8 mouse cellular contexts compared by ENCODE assay signal in genomic region chr11:61644576-61645326, GRCm38 (mm10). TPM values are rescaled to one million over a fixed set of nuclear protein-coding genes. Genes with fewer than 3 reads are reported as not detected.
DNase-seq lines count a peak whose midpoint lies in the region; ATAC-seq and TF ChIP-seq lines count a peak whose summit lies in the region.

No protein-coding gene starts in this region.

- no peak overlapping the region for H3K4me3 ChIP-seq in heart, embryonic 13.5 days
- H3K4me3 ChIP-seq in heart, embryonic 11.5 days (ENCODE audit: low read depth, low read length), result no peak overlapping the region
- peak overlapping the region; percentile 11 to 34 (median 24) for H3K4me3 ChIP-seq in CH12.LX (replicated peaks in 1 of 3; ENCODE audit: low read depth in 2 of 3, low read length in 2 of 3, poor library complexity in 1 of 3)
- H3K4me3 ChIP-seq in lung, postnatal 0 days (ENCODE audit: low read depth, low read length), result no peak overlapping the region

- in situ Hi-C loops in CH12.LX (cut with MboI; ENCODE audit: low pct_ligation_motif_present, low pct_unique_long_range_greater_than_20kb, low sequenced_read_pairs), result loop anchor here (5.0 kb wide), 1 partner anchor 532 kb away; no protein-coding TSS in a partner anchor

- dilution Hi-C loops in CH12.LX (cut with MboI; ENCODE audit: extremely low pct_ligation_motif_present, extremely low pct_unique_long_range_greater_than_20kb, low sequenced_read_pairs), result no loop called here

- peak; percentile 100 for TF ChIP-seq EP300 in CH12.LX (IDR thresholded peaks at IDR 0.05; ENCODE audit: low read length)
- TF ChIP-seq EP300 in lung, postnatal 0 days (IDR thresholded peaks at IDR 0.05), result no peak

- H3K9me3 ChIP-seq in heart, embryonic 13.5 days, result no peaks in the 10 kb centered on the region
- no peaks in the 10 kb centered on the region for H3K9me3 ChIP-seq in heart, embryonic 11.5 days (replicated peaks; ENCODE audit: control insufficient read depth, low read length)
- H3K9me3 ChIP-seq in CH12.LX (replicated peaks; ENCODE audit: low read length), result no peaks in the 10 kb centered on the region
- no peaks in the 10 kb centered on the region for H3K9me3 ChIP-seq in lung, postnatal 0 days (ENCODE audit: low read length)

- no peak overlapping the region for H3K9ac ChIP-seq in heart, embryonic 13.5 days
- no peak overlapping the region for H3K9ac ChIP-seq in heart, embryonic 11.5 days (ENCODE audit: low read depth, low read length)
- H3K9ac ChIP-seq in CH12.LX (ENCODE audit: insufficient read depth, low read depth), result peak overlapping the region; percentile 78
- no peak overlapping the region for H3K9ac ChIP-seq in lung, postnatal 0 days (replicated peaks; ENCODE audit: low read depth)

- peak; percentile 77 for TF ChIP-seq POLR2A in CH12.LX (IDR thresholded peaks at IDR 0.05; ENCODE audit: low read depth, low read length)

- H3K4me2 ChIP-seq in heart, embryonic 13.5 days, result no peak overlapping the region
- no peak overlapping the region for H3K4me2 ChIP-seq in heart, embryonic 11.5 days
- peak overlapping the region; percentile 70 for H3K4me2 ChIP-seq in CH12.LX (ENCODE audit: insufficient read depth, low read depth, poor library complexity, severe bottlenecking)
- H3K4me2 ChIP-seq in lung, postnatal 0 days (replicated peaks; ENCODE audit: low read depth, low read length), result no peak overlapping the region

- WGBS in heart, embryonic 13.5 days, result 63% methylated on average over 11 of the region's 11 CpGs
- 65% methylated on average over 11 of the region's 11 CpGs for WGBS in heart, embryonic 11.5 days (ENCODE audit: insufficient replicate concordance)
- 39% methylated on average over 11 of the region's 11 CpGs for WGBS in lung, postnatal 0 days

- H3K27ac ChIP-seq in heart, embryonic 13.5 days (replicated peaks), result peak overlapping the region; percentile 70
- H3K27ac ChIP-seq in heart, embryonic 11.5 days (ENCODE audit: low read depth, low read length), result no peak overlapping the region
- H3K27ac ChIP-seq in CH12.LX (ENCODE audit: insufficient read depth, low read depth), result peak overlapping the region; percentile 99
- H3K27ac ChIP-seq in lung, postnatal 0 days (ENCODE audit: low read length), result peak overlapping the region; percentile 22

- peak; percentile 98 for DNase-seq in CH12.LX (ENCODE audit: extremely low read depth)
- DNase-seq in heart, postnatal 10 days, result peak; percentile 33 to 59
- peak; percentile 69 for DNase-seq in lung, postnatal 0 days (ENCODE audit: low spot score)
- no peak for DNase-seq in embryo, embryonic 10 days (ENCODE audit: low spot score)
- no peak for DNase-seq in urinary bladder, postnatal 10 days (ENCODE audit: low spot score)
- no peak for DNase-seq in adrenal gland, postnatal 10 days

- peaks cover 9% of the 10 kb centered on the region for H3K4me1 ChIP-seq in heart, embryonic 13.5 days
- H3K4me1 ChIP-seq in heart, embryonic 11.5 days (ENCODE audit: control insufficient read depth, insufficient read depth, low read length), result no peaks in the 10 kb centered on the region; the same call in 1 of the 2 replicates
- peaks cover 51 to 91% of the 10 kb centered on the region in 2 experiments for H3K4me1 ChIP-seq in CH12.LX (ENCODE audit: control insufficient read depth in 1 of 2, insufficient read depth in 2 of 2)
- peaks cover 5% of the 10 kb centered on the region; the same call in 1 of the 2 replicates for H3K4me1 ChIP-seq in lung, postnatal 0 days (ENCODE audit: insufficient read depth, low read depth, low read length)

- no peaks in the 10 kb centered on the region for H3K27me3 ChIP-seq in heart, embryonic 13.5 days (replicated peaks)
- no peaks in the 10 kb centered on the region for H3K27me3 ChIP-seq in heart, embryonic 11.5 days (ENCODE audit: control insufficient read depth, insufficient read depth, low read length)
- no peaks in the 10 kb centered on the region for H3K27me3 ChIP-seq in CH12.LX (replicated peaks)
- no peaks in the 10 kb centered on the region for H3K27me3 ChIP-seq in lung, postnatal 0 days (replicated peaks; ENCODE audit: insufficient read depth, low read length)

- no peak for TF ChIP-seq CTCF in CH12.LX (conservative IDR thresholded peaks at IDR 0.05 in 1 of 2, IDR thresholded peaks at IDR 0.05 in 1 of 2; ENCODE audit: low read depth in 2 of 2, low read length in 2 of 2)
- TF ChIP-seq CTCF in lung, postnatal 0 days (IDR thresholded peaks at IDR 0.05), result no peak

- ATAC-seq in heart, embryonic 13.5 days (ENCODE audit: extremely low read depth, insufficient number of reproducible peaks, low FRiP score, low TSS enrichment), result no peak
- ATAC-seq in heart, embryonic 11.5 days (replicated peaks; ENCODE audit: insufficient number of reproducible peaks, low FRiP score, low TSS enrichment), result no peak
- ATAC-seq in lung, postnatal 0 days, result peak; percentile 81

- peak; percentile 14 for TF ChIP-seq RAD21 in CH12.LX (IDR thresholded peaks at IDR 0.05; ENCODE audit: low read depth, low read length)

- no peaks in the 10 kb centered on the region for H3K79me2 ChIP-seq in CH12.LX (replicated peaks; ENCODE audit: control insufficient read depth, extremely low read depth, insufficient read depth, poor library complexity, severe bottlenecking)

- intact Hi-C loops in heart, postnatal 10 days (cut with DNase I), result no loop called here

- no peaks in the 10 kb centered on the region for H3K36me3 ChIP-seq in heart, embryonic 13.5 days
- H3K36me3 ChIP-seq in heart, embryonic 11.5 days (ENCODE audit: control insufficient read depth, insufficient read depth, low read length), result no peaks in the 10 kb centered on the region
- H3K36me3 ChIP-seq in CH12.LX (replicated peaks in 1 of 2; ENCODE audit: control insufficient read depth in 1 of 2, insufficient read depth in 1 of 2, low read length in 1 of 2), result no peaks in the 10 kb centered on the region
- H3K36me3 ChIP-seq in lung, postnatal 0 days (ENCODE audit: insufficient read depth, low read length), result no peaks in the 10 kb centered on the region

TF ChIP-seq in CH12.LX, 34 proteins besides CTCF, POLR2A, EP300 and RAD21 (continues in another document):
- TF ChIP-seq NRF1 (IDR thresholded peaks at IDR 0.05; ENCODE audit: low read depth, low read length) (no peak; the same call in 1 of the 2 replicates), MAX (IDR thresholded peaks at IDR 0.05; ENCODE audit: low read length) (peak; percentile 81), PAX5 (IDR thresholded peaks at IDR 0.05; ENCODE audit: low read length) (no peak), TCF12 (IDR thresholded peaks at IDR 0.05; ENCODE audit: low read depth, low read length) (peak; percentile 100), USF2 (conservative IDR thresholded peaks at IDR 0.05; ENCODE audit: low read depth, low read length) (peak; percentile 61), CHD1 (IDR thresholded peaks at IDR 0.05; ENCODE audit: low read depth, low read length) (peak; percentile 92; the same call in 1 of the 2 replicates), MYC (IDR thresholded peaks at IDR 0.05; ENCODE audit: low read depth, low read length) (peak; percentile 79), NELFE (IDR thresholded peaks at IDR 0.05; ENCODE audit: low read depth, low read length) (peak; percentile 65; the same call in 1 of the 2 replicates), IRF4 (IDR thresholded peaks at IDR 0.05; ENCODE audit: low read depth, low read length) (peak; percentile 100), RCOR1 (conservative IDR thresholded peaks at IDR 0.05; ENCODE audit: low read depth, low read length) (peak; percentile 99), MEF2A (IDR thresholded peaks at IDR 0.05; ENCODE audit: borderline replicate concordance, low read depth, low read length) (peak; percentile 99), ETS1 (conservative IDR thresholded peaks at IDR 0.05; ENCODE audit: low read depth, low read length) (peak; percentile 100), POLR2AphosphoS2 (IDR thresholded peaks at IDR 0.05; ENCODE audit: low read depth, low read length) (peak; percentile 85), JUN (IDR thresholded peaks at IDR 0.05; ENCODE audit: insufficient read depth, low read depth, low read length) (peak; percentile 100), E2F4 (IDR thresholded peaks at IDR 0.05; ENCODE audit: insufficient replicate concordance, low read depth, low read length) (peak; percentile 74; the same call in 1 of the 2 replicates), USF1 (IDR thresholded peaks at IDR 0.05; ENCODE audit: low read depth, low read length) (peak; percentile 66), GABPA (IDR thresholded peaks at IDR 0.05; ENCODE audit: insufficient replicate concordance, low read depth, low read length) (no peak), ZKSCAN1 (IDR thresholded peaks at IDR 0.05; ENCODE audit: borderline replicate concordance, low read depth, low read length) (no peak), MAFK (IDR thresholded peaks at IDR 0.05; ENCODE audit: insufficient replicate concordance, low read length) (peak; percentile 76), UBTF (IDR thresholded peaks at IDR 0.05; ENCODE audit: low read depth, low read length) (peak; percentile 81; the same call in 1 of the 2 replicates), CHD2 (IDR thresholded peaks at IDR 0.05; ENCODE audit: low read length) (peak; percentile 95), MAZ (IDR thresholded peaks at IDR 0.05; ENCODE audit: low read depth, low read length) (peak; percentile 100), MXI1 (IDR thresholded peaks at IDR 0.05; ENCODE audit: low read depth, low read length) (peak; percentile 60), ELF1 (IDR thresholded peaks at IDR 0.05; ENCODE audit: low read depth, low read length) (0 out of 2 replicates have a peak, but pooled peaks have one; percentile 7)

RNA-seq across cellular contexts. Expression of gene Grap, which starts 8.3 kb away (rescaled TPM):
- 10.5 and 11.2 TPM in 2 replicates for polyA plus RNA-seq in heart, embryonic 13.5 days (2015; fragmentation: Nextera tagmentation; extraction: Ambion mirVana)
- polyA plus RNA-seq in heart, embryonic 11.5 days (2014; fragmentation: Nextera tagmentation; extraction: Ambion mirVana), result 7.3 and 8.9 TPM in 2 replicates
- total RNA-seq in CH12.LX (2012; rRNA removed) (379 and 412 TPM in 2 replicates), CH12.LX (2014; rRNA removed) (264 and 274 TPM in 2 replicates)
- 280 and 294 TPM in 2 replicates for polyA plus RNA-seq in CH12.LX (2012; ENCODE audit: insufficient read length, low read depth)
- 10 to 100 TPM; 13.4 to 14.4 TPM for total RNA-seq in heart, postnatal 10 days (2021)
- 71.8 and 72.1 TPM in 2 replicates for polyA plus RNA-seq in lung, postnatal 0 days (2015; fragmentation: Nextera tagmentation; extraction: Ambion mirVana)
- 10 to 100 TPM; 16.0 to 17.3 TPM for total RNA-seq in adrenal gland, postnatal 10 days (2021)

RNA-seq across cellular contexts. Expression of gene Fam83g, which starts 39.1 kb away (rescaled TPM):
- polyA plus RNA-seq in heart, embryonic 13.5 days (2015; fragmentation: Nextera tagmentation; extraction: Ambion mirVana), result 1.5 and 1.6 TPM in 2 replicates
- 1.6 and 2.0 TPM in 2 replicates for polyA plus RNA-seq in heart, embryonic 11.5 days (2014; fragmentation: Nextera tagmentation; extraction: Ambion mirVana)
- total RNA-seq in CH12.LX (2012; rRNA removed) (50.4 and 63.7 TPM in 2 replicates), CH12.LX (2014; rRNA removed) (17.2 and 19.2 TPM in 2 replicates)
- polyA plus RNA-seq in CH12.LX (2012; ENCODE audit: insufficient read length, low read depth), result 17.8 and 19.1 TPM in 2 replicates
- under 1 TPM; 0.12 to 0.29 TPM for total RNA-seq in heart, postnatal 10 days (2021)
- 1.7 and 1.9 TPM in 2 replicates for polyA plus RNA-seq in lung, postnatal 0 days (2015; fragmentation: Nextera tagmentation; extraction: Ambion mirVana)
- under 1 TPM; 0.78 to 0.85 TPM for total RNA-seq in adrenal gland, postnatal 10 days (2021)

Comparison
In these comparisons a context has a peak if more than half of its experiments do, and no peak if none do; other contexts are left out.
1. H3K4me3 ChIP-seq: peak in CH12.LX (3 of 3); none in heart, embryonic 13.5 days (single experiment), heart, embryonic 11.5 days (single experiment) and lung, postnatal 0 days (single experiment).
2. DNase-seq: peak in CH12.LX (single experiment), heart, postnatal 10 days (2 of 2) and lung, postnatal 0 days (single experiment); none in embryo, embryonic 10 days (single experiment), urinary bladder, postnatal 10 days (single experiment) and adrenal gland, postnatal 10 days (single experiment).